In the genomic region with DNA sequence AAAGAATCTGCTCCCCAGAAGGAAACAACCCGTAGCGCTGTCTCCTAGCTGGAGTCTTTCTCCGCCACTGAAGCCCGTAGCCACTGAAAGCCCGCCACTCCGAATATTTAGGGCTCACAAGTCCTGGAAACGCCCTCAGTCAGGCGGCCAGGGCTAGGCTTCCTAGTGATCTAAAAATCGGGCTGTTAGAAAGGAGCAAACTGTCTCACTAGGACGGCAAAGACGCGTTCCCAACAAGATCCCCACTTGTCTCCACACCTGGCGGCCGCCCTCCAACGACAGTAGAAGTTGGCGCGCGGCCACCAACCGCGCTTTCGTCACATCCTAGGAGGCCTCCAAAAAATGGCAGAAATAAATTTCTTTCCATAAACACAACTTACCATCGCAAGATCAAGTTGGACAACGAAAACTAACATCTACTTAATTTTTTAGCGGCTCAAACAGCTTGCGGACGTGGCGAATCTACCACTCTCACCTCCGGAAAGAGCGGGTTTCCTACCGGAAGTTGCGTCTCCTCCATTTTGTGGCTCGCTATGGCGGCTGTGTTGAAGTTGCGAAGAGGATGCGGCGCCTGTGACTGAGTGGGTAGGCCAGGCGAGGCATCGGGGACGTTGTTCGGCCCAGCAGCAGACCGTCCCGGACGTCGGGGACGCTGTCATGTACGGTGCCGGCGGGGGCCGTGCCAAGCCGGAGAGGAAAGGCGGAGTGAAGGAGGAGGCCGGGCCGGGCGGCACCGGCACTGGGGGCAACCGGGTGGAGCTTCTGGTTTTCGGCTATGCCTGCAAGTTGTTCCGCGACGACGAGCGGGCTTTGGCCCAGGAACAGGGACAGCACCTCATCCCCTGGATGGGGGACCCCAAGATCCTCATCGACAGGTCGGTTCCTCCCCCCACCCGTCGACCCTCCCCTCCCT, we compare ENCODE assay signal across 8 mouse cellular contexts. TPM values are rescaled to one million over a fixed set of nuclear protein-coding genes. Genes with fewer than 3 reads are reported as not detected.
DNase-seq lines count a peak whose midpoint lies in the region.

Sfswap (plus strand) TSS at position 500 of the 913 bp plus-strand sequence.

- peak; percentile 58 for DNase-seq in WW6 (ENCODE audit: low read depth, low spot score)
- peak; percentile 39 to 77 for DNase-seq in cerebellum, postnatal 4 days (ENCODE audit: low spot score in 2 of 2)
- DNase-seq in gastrocnemius, adult 8-10 months (ENCODE audit: low spot score in 2 of 2), result peak; percentile 63 to 68
- DNase-seq in hindlimb bud, embryonic 11.5 days (ENCODE audit: extremely low spot score, low read depth, low spot score), result peak; percentile 92
- DNase-seq in left cerebral cortex, adult 8-10 months (ENCODE audit: low spot score in 2 of 2), result peak; percentile 71 to 91
- peak; percentile 84 for DNase-seq in right cerebral cortex, postnatal 10 days (ENCODE audit: low spot score in 2 of 2)
- DNase-seq in urinary bladder, postnatal 25 days (ENCODE audit: low spot score), result peak; percentile 74

- H3K9me3 ChIP-seq in megakaryocyte, embryonic 14.5 days, result no peaks in the 10 kb centered on the region

- H3K4me1 ChIP-seq in megakaryocyte, embryonic 14.5 days, result peaks cover 18% of the 10 kb centered on the region

- H3K27me3 ChIP-seq in megakaryocyte, embryonic 14.5 days (replicated peaks), result peaks cover 14% of the 10 kb centered on the region

- H3K4me3 ChIP-seq in megakaryocyte, embryonic 14.5 days (replicated peaks), result peak within 1 kb of the TSS; percentile 99

- H3K36me3 ChIP-seq in megakaryocyte, embryonic 14.5 days (replicated peaks; ENCODE audit: low read length), result peaks cover 30% of the 10 kb centered on the region

RNA-seq across cellular contexts. Expression of gene Sfswap, which starts in this region (rescaled TPM):
- 10 to 100 TPM; 16.5 to 23.9 (median 19.9) TPM for total RNA-seq in gastrocnemius, adult 8-10 months (2022)
- total RNA-seq in left cerebral cortex, adult 8-10 months (2022), result 100 to 1,000 TPM in 1 of 4 experiments, 10 to 100 TPM in 3; 78.1 to 101 (median 87.3) TPM
- polyA plus RNA-seq in megakaryocyte, embryonic 14.5 days (2012; ENCODE audit: insufficient read depth, low replicate concordance), result 48.3 and 60.9 TPM in 2 replicates

Comparison
In these comparisons a context has a peak if more than half of its experiments do, and no peak if none do; other contexts are left out.
1. Peak in every context shown above with its lines: DNase-seq and H3K4me3 ChIP-seq.